Mouse (Mus musculus): ENCODE results near the gene Fam208b.

- TF ChIP-seq CTCF (IDR thresholded peaks at IDR 0.05) (no peak), EP300 (IDR thresholded peaks at IDR 0.05; ENCODE audit: insufficient read depth, low read depth, low read length) (no peak)
Measured at GRCm38 (mm10) chr13:3644871-3645270, 34.0 kb upstream of the Fam208b start.
